Mouse (Mus musculus): ENCODE measurements around the gene 1700013F07Rik. TPM values are rescaled to one million over a fixed set of nuclear protein-coding genes. Genes with fewer than 3 reads are reported as not detected.

1700013F07Rik gene
- total and polyA plus RNA-seq, 2 experiments from 2014 or later: 1.3 to 3.1 TPM

GRCm38 (mm10) chr3:108542299-108542698 lies 8.3 kb downstream of the 1700013F07Rik start:
- no peak for ATAC-seq
- no peak for TF ChIP-seq CTCF (IDR thresholded peaks at IDR 0.05; ENCODE audit: low read depth)
- 84% methylated on average over 11 of the region's 11 CpGs for WGBS
- Histone ChIP-seq H3K4me1 (ENCODE audit: insufficient read depth, low read length) (no peaks in the 10 kb centered on the region), H3K36me3 (ENCODE audit: insufficient read depth, low read length) (no peaks in the 10 kb centered on the region), H3K27ac (no peak overlapping the region), H3K4me3 (ENCODE audit: low read length) (no peak overlapping the region), H3K27me3 (ENCODE audit: insufficient read depth, low read length) (no peaks in the 10 kb centered on the region), H3K9ac (replicated peaks; ENCODE audit: low read length) (no peak overlapping the region), H3K9me3 (ENCODE audit: low read length) (no peaks in the 10 kb centered on the region), H3K4me2 (ENCODE audit: low read depth, low read length) (no peak overlapping the region)
- no peak for DNase-seq (ENCODE audit: low spot score)

GRCm38 (mm10) chr3:108554111-108554561 lies 20.2 kb downstream of the 1700013F07Rik start:
- ATAC-seq: peak; percentile 77
- TF ChIP-seq CTCF (IDR thresholded peaks at IDR 0.05; ENCODE audit: low read depth): no peak
- H3K9ac ChIP-seq (replicated peaks; ENCODE audit: low read length): peak overlapping the region; percentile 94
- under 1% methylated on average over 41 of the region's 42 CpGs for whole genome bisulfite sequencing
- H3K4me1 ChIP-seq (ENCODE audit: insufficient read depth, low read length): no peaks in the 10 kb centered on the region
- H3K9me3 ChIP-seq (ENCODE audit: low read length): no peaks in the 10 kb centered on the region
- H3K27me3 ChIP-seq (ENCODE audit: insufficient read depth, low read length): no peaks in the 10 kb centered on the region
- peak overlapping the region; percentile 74 for H3K4me3 ChIP-seq (ENCODE audit: low read length)
- peak; percentile 53 for DNase-seq (ENCODE audit: low spot score)
- peak overlapping the region; percentile 91 for H3K27ac ChIP-seq
- peak overlapping the region; percentile 83 for H3K4me2 ChIP-seq (ENCODE audit: low read depth, low read length)
- peaks cover 18% of the 10 kb centered on the region; the same call in 1 of the 2 replicates for H3K36me3 ChIP-seq (ENCODE audit: insufficient read depth, low read length)

GRCm38 (mm10) chr3:108554587-108555312 lies 20.8 kb downstream of the 1700013F07Rik start:
- H3K4me1 ChIP-seq (ENCODE audit: insufficient read depth, low read length): no peaks in the 10 kb centered on the region
- DNase-seq (ENCODE audit: low spot score): peak; percentile 99
- H3K9ac ChIP-seq (replicated peaks; ENCODE audit: low read length): peak overlapping the region; percentile 94
- peak overlapping the region; percentile 91 for H3K27ac ChIP-seq
- ATAC-seq: peak; percentile 97
- peaks cover 18% of the 10 kb centered on the region; the same call in 1 of the 2 replicates for H3K36me3 ChIP-seq (ENCODE audit: insufficient read depth, low read length)
- H3K4me2 ChIP-seq (ENCODE audit: low read depth, low read length): peak overlapping the region; percentile 83
- H3K4me3 ChIP-seq (ENCODE audit: low read length): peak overlapping the region; percentile 74
- 18% methylated on average over 22 of the region's 22 CpGs for WGBS
- no peaks in the 10 kb centered on the region for H3K27me3 ChIP-seq (ENCODE audit: insufficient read depth, low read length)
- H3K9me3 ChIP-seq (ENCODE audit: low read length): no peaks in the 10 kb centered on the region
- TF ChIP-seq CTCF (IDR thresholded peaks at IDR 0.05; ENCODE audit: low read depth): peak; percentile 93

- no peak overlapping the region for H3K9ac ChIP-seq (replicated peaks; ENCODE audit: low read length)
- WGBS: 95% methylated on average over 4 of the region's 4 CpGs
- peaks cover 18% of the 10 kb centered on the region; the same call in 1 of the 2 replicates for H3K36me3 ChIP-seq (ENCODE audit: insufficient read depth, low read length)
- H3K27me3 ChIP-seq (ENCODE audit: insufficient read depth, low read length): no peaks in the 10 kb centered on the region
- no peaks in the 10 kb centered on the region for H3K9me3 ChIP-seq (ENCODE audit: low read length)
- H3K4me1 ChIP-seq (ENCODE audit: insufficient read depth, low read length): peaks cover 7% of the 10 kb centered on the region
- DNase-seq (ENCODE audit: low spot score) (no peak), ATAC-seq (no peak)
- H3K4me3 ChIP-seq (ENCODE audit: low read length): no peak overlapping the region
- no peak overlapping the region for H3K27ac ChIP-seq
- H3K4me2 ChIP-seq (ENCODE audit: low read depth, low read length): no peak overlapping the region
- TF ChIP-seq CTCF (IDR thresholded peaks at IDR 0.05; ENCODE audit: low read depth): no peak
These were observed 23.9 kb downstream of the 1700013F07Rik start for GRCm38 (mm10) chr3:108557888-108558287.

GRCm38 (mm10) chr3:108562133-108562730 lies 28.3 kb downstream of the 1700013F07Rik start, which contains the start of gene Tmem167b:
Gene Tmem167b (minus strand): TSS chr3:108562466.
- WGBS: under 1% methylated on average over 42 of the region's 45 CpGs
- H3K4me3 ChIP-seq (ENCODE audit: low read length): peak within 1 kb of the TSS; percentile 92
- peaks cover 10% of the 10 kb centered on the region for H3K4me1 ChIP-seq (ENCODE audit: insufficient read depth, low read length)
- peak within 1 kb of the TSS; percentile 90 for H3K27ac ChIP-seq
- no peaks in the 10 kb centered on the region for H3K9me3 ChIP-seq (ENCODE audit: low read length)
- DNase-seq (ENCODE audit: low spot score): peak; percentile 100
- peaks cover 13% of the 10 kb centered on the region; the same call in 1 of the 2 replicates for H3K36me3 ChIP-seq (ENCODE audit: insufficient read depth, low read length)
- H3K27me3 ChIP-seq (ENCODE audit: insufficient read depth, low read length): no peaks in the 10 kb centered on the region
- H3K4me2 ChIP-seq (ENCODE audit: low read depth, low read length): peak within 1 kb of the TSS; percentile 86
- peak; percentile 32; the same call in 1 of the 2 replicates for TF ChIP-seq CTCF (IDR thresholded peaks at IDR 0.05; ENCODE audit: low read depth)
- peak within 1 kb of the TSS; percentile 74 for H3K9ac ChIP-seq (replicated peaks; ENCODE audit: low read length)
- peak; percentile 99 for ATAC-seq

GRCm38 (mm10) chr3:108562777-108563271 lies 28.9 kb downstream of the 1700013F07Rik start:
- H3K36me3 ChIP-seq (ENCODE audit: insufficient read depth, low read length): peaks cover 8% of the 10 kb centered on the region; the same call in 1 of the 2 replicates
- H3K4me1 ChIP-seq (ENCODE audit: insufficient read depth, low read length): peaks cover 10% of the 10 kb centered on the region
- H3K9me3 ChIP-seq (ENCODE audit: low read length): no peaks in the 10 kb centered on the region
- WGBS: 10% methylated on average over 15 of the region's 15 CpGs
- H3K27me3 ChIP-seq (ENCODE audit: insufficient read depth, low read length): no peaks in the 10 kb centered on the region
- peak; percentile 59 for TF ChIP-seq CTCF (IDR thresholded peaks at IDR 0.05; ENCODE audit: low read depth)
- peak overlapping the region; percentile 86 for H3K4me2 ChIP-seq (ENCODE audit: low read depth, low read length)
- peak overlapping the region; percentile 92 for H3K4me3 ChIP-seq (ENCODE audit: low read length)
- peak; percentile 78 for DNase-seq (ENCODE audit: low spot score)
- peak overlapping the region; percentile 41; the same call in 1 of the 2 replicates for H3K9ac ChIP-seq (replicated peaks; ENCODE audit: low read length)
- peak; percentile 78 for ATAC-seq
- H3K27ac ChIP-seq: peak overlapping the region; percentile 90
